Mouse (Mus musculus): Measurements from ENCODE around the gene Ncaph2. TPM values are rescaled to one million over a fixed set of nuclear protein-coding genes. Genes with fewer than 3 reads are reported as not detected.

Ncaph2 gene
- polyA plus RNA-seq, 1 experiment from 2014 or later: 134 TPM

- Histone ChIP-seq H3K4me3 (no peak overlapping the region), H3K9me3 (replicated peaks) (no peaks in the 10 kb centered on the region), H3K36me3 (peaks cover 47% of the 10 kb centered on the region), H3K27ac (no peak overlapping the region), H3K9ac (no peak overlapping the region), H3K27me3 (replicated peaks) (no peaks in the 10 kb centered on the region), H3K4me1 (peaks cover 17% of the 10 kb centered on the region), H3K4me2 (no peak overlapping the region)
- WGBS (ENCODE audit: insufficient replicate concordance): 93% methylated on average over 14 of the region's 14 CpGs
- no peak for ATAC-seq
Measured at GRCm38 (mm10) chr15:89352054-89352453, 3.5 kb upstream of the Ncaph2 start.

DNA sequence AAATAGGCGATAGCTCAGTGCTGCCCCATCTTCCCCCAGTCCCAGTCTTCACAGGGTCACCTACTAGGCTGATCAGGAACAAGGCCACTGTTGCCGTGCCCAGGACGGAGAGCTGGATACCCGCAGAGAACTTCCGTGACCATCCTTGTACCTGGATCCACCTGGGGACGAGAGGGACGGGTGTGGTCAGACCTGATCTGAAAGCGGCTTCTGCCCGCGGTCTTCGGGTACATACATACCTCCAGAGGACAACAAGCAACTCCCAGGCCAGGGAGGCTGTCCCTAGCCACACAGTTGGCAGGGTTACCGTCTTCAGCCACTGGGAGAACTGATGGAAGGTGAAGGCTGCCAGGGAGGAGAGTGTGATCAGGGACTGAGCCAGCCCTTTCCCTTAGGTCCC lies 2.7 kb upstream of the Ncaph2 start:
- Histone ChIP-seq H3K4me2 (no peak overlapping the region), H3K36me3 (peaks cover 47% of the 10 kb centered on the region), H3K4me1 (peaks cover 24% of the 10 kb centered on the region), H3K9ac (no peak overlapping the region), H3K27ac (no peak overlapping the region), H3K27me3 (replicated peaks) (no peaks in the 10 kb centered on the region), H3K4me3 (no peak overlapping the region), H3K9me3 (replicated peaks) (no peaks in the 10 kb centered on the region)
- ATAC-seq: no peak
- WGBS (ENCODE audit: insufficient replicate concordance): 91% methylated on average over 12 of the region's 12 CpGs

DNA sequence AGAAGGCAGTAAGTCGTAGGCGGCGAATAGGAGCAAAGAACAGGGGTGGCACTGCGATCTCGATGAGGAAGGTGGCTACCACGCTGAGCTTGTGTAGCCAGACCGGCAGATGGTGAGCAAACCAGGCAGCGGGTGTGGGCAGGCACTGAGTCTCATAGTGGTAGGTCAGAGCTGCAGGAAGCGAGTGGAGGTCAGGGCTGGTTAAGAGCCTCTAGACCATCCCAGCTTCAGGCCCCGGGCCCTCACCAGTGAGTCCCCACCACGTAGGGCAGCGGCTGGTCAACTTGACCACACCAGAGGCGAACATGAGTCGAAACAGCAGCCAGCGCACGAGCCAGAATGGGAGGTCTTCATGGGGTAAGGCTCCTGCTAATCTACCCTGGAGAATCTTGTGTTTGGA lies 1.7 kb upstream of the Ncaph2 start:
- H3K4me3 ChIP-seq: peak overlapping the region; percentile 80
- no peak overlapping the region for H3K27ac ChIP-seq
- H3K36me3 ChIP-seq: peaks cover 56% of the 10 kb centered on the region
- peak overlapping the region; percentile 92 for H3K4me2 ChIP-seq
- H3K9me3 ChIP-seq (replicated peaks): no peaks in the 10 kb centered on the region
- H3K9ac ChIP-seq: peak overlapping the region; percentile 91
- ATAC-seq: no peak
- 93% methylated on average over 16 of the region's 16 CpGs for WGBS (ENCODE audit: insufficient replicate concordance)
- H3K27me3 ChIP-seq (replicated peaks): no peaks in the 10 kb centered on the region
- peaks cover 34% of the 10 kb centered on the region for H3K4me1 ChIP-seq

DNA sequence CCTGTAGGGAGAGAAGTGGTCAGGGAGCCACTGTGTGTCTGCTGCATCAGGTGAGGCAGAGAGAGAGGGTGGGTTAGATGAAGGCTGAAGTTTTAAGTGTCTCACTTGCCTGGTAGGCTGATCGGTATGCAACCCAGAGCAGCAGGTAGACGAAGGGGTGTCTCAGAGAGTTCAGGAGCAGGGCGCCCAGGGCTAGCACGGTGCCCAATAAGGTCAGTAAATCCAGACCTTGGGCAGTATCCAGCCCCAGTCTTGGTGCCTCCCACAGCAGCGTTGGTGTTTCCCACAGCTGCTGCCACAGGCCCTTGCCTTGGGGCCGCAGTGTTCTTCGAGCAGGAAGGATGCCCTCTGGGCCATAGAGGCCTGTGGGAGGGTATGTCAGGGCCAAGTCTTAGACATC lies 1.1 kb upstream of the Ncaph2 start:
- Histone ChIP-seq H3K9ac (peak overlapping the region; percentile 91), H3K9me3 (replicated peaks) (no peaks in the 10 kb centered on the region), H3K27me3 (replicated peaks) (no peaks in the 10 kb centered on the region), H3K4me2 (peak overlapping the region; percentile 92), H3K4me3 (peak overlapping the region; percentile 80), H3K36me3 (peaks cover 60% of the 10 kb centered on the region), H3K4me1 (peaks cover 41% of the 10 kb centered on the region), H3K27ac (peak overlapping the region; percentile 84; the same call in 1 of the 2 replicates)
- 69% methylated on average over 7 of the region's 7 CpGs for WGBS (ENCODE audit: insufficient replicate concordance)
- ATAC-seq: no peak

GRCm38 (mm10) chr15:89356372-89356771 lies 853 bp downstream of the Ncaph2 start:
- ATAC-seq: peak; percentile 63
- Histone ChIP-seq H3K27ac (peak overlapping the region; percentile 86), H3K4me1 (peaks cover 46% of the 10 kb centered on the region), H3K9ac (peak overlapping the region; percentile 91), H3K36me3 (peaks cover 61% of the 10 kb centered on the region), H3K4me2 (peak overlapping the region; percentile 92), H3K27me3 (replicated peaks) (no peaks in the 10 kb centered on the region), H3K4me3 (peak overlapping the region; percentile 80), H3K9me3 (replicated peaks) (no peaks in the 10 kb centered on the region)
- under 1% methylated on average over 15 of the region's 15 CpGs for WGBS (ENCODE audit: insufficient replicate concordance)

DNA sequence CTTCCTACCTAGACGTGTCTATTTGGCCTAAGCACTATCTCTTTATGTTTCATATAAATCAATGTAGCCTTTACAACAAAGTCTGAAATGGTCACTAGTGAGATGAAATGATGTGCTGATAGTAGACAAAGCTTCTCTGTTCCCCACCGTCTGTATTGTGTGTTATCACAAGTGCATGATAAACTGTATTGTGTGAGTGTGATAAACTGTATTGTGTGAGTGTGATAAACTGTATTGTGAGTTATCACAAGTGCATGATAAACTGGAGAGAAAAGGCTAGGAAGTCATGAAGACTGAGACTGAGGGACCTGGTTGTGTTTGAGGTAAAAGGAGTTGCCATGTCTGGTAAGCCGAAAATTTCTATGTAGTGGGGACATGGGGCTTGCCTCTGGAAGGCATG lies 3.3 kb downstream of the Ncaph2 start:
- 0 out of 2 replicates have a peak overlapping the region, but pooled peaks have one; percentile 7 for H3K4me2 ChIP-seq
- H3K9ac ChIP-seq: no peak overlapping the region; the same call in 1 of the 2 replicates
- no peak for ATAC-seq
- H3K36me3 ChIP-seq: peaks cover 61% of the 10 kb centered on the region
- no peak overlapping the region for H3K4me3 ChIP-seq
- no peak overlapping the region for H3K27ac ChIP-seq
- no peaks in the 10 kb centered on the region for H3K9me3 ChIP-seq (replicated peaks)
- H3K4me1 ChIP-seq: peaks cover 44% of the 10 kb centered on the region
- H3K27me3 ChIP-seq (replicated peaks): no peaks in the 10 kb centered on the region
- 31% methylated on average over 3 of the region's 3 CpGs for WGBS (ENCODE audit: insufficient replicate concordance)

DNA sequence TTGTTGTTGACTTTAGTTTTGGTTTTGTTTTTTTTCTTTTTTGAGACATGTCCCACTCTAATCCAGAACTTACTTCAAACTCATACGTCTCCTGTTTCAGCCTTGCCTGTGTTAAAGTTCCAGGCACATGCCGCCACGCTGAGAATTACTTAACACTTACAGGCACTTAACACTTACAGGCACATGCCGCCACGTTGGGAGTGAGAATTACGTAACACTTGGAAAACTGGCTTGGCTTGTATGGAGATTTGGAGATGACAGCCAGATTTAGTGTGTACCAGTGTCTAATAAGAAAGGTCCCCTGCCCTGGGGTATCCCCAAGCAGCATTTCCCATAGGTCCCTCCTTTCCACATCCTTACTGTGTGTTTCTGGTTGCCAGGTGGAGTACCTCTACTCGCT lies 7.5 kb downstream of the Ncaph2 start:
- no peak for ATAC-seq
- Histone ChIP-seq H3K27ac (no peak overlapping the region), H3K4me1 (peaks cover 19% of the 10 kb centered on the region), H3K4me2 (no peak overlapping the region), H3K36me3 (peaks cover 98% of the 10 kb centered on the region), H3K4me3 (no peak overlapping the region), H3K9ac (no peak overlapping the region), H3K9me3 (replicated peaks) (no peaks in the 10 kb centered on the region), H3K27me3 (replicated peaks) (no peaks in the 10 kb centered on the region)
- WGBS (ENCODE audit: insufficient replicate concordance): 90% methylated on average over 7 of the region's 7 CpGs

- H3K4me1 ChIP-seq: no peaks in the 10 kb centered on the region
- H3K27me3 ChIP-seq (replicated peaks): no peaks in the 10 kb centered on the region
- no peak overlapping the region for H3K4me3 ChIP-seq
- H3K27ac ChIP-seq: no peak overlapping the region
- no peak for ATAC-seq
- WGBS (ENCODE audit: insufficient replicate concordance): 91% methylated on average over 4 of the region's 4 CpGs
- H3K9me3 ChIP-seq (replicated peaks): no peaks in the 10 kb centered on the region
- H3K4me2 ChIP-seq: no peak overlapping the region
- H3K36me3 ChIP-seq: peaks cover 100% of the 10 kb centered on the region
- no peak overlapping the region for H3K9ac ChIP-seq
Measured at GRCm38 (mm10) chr15:89365141-89365551, 9.6 kb downstream of the Ncaph2 start.

DNA sequence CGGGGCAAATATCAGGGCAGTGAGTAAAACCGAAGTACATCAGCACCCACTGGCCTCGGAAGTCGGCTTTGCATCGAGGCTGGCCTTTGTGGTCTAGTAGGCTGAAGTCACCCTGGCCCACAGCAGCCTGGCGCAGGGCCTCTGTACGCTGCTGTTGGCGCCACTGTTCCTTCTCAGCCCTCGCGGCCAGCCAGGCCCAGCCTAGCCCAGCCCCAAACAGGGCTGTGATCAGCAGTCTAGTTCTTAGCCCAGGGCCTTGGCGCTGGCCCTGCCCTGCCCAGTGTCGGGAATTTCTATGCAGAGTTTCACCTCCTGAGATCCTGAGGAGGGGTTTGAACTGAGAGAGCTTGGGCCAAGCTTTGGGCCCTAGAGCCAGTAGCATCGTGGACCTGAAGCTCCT lies 16.5 kb downstream of the Ncaph2 start:
- Histone ChIP-seq H3K9ac (0 out of 2 replicates have a peak overlapping the region, but pooled peaks have one; percentile 81), H3K27ac (0 out of 2 replicates have a peak overlapping the region, but pooled peaks have one; percentile 28)

GRCm38 (mm10) chr15:89372536-89372935 lies 17.0 kb downstream of the Ncaph2 start:
- WGBS (ENCODE audit: insufficient replicate concordance): 81% methylated on average over 7 of the region's 7 CpGs
- H3K9ac ChIP-seq: peak overlapping the region; percentile 81; the same call in 1 of the 2 replicates
- H3K4me2 ChIP-seq: peak overlapping the region; percentile 96
- peaks cover 54% of the 10 kb centered on the region for H3K36me3 ChIP-seq
- ATAC-seq: no peak
- H3K4me1 ChIP-seq: peaks cover 37% of the 10 kb centered on the region
- peaks cover 18% of the 10 kb centered on the region for H3K27me3 ChIP-seq (replicated peaks)
- H3K9me3 ChIP-seq (replicated peaks): no peaks in the 10 kb centered on the region
- H3K27ac ChIP-seq: peak overlapping the region; percentile 90; the same call in 1 of the 2 replicates
- peak overlapping the region; percentile 76 for H3K4me3 ChIP-seq

More for the DNA sequence above, 16.5 kb downstream of the Ncaph2 start:
- WGBS (ENCODE audit: insufficient replicate concordance): 85% methylated on average over 13 of the region's 13 CpGs
- no peak for ATAC-seq
- no peaks in the 10 kb centered on the region for H3K9me3 ChIP-seq (replicated peaks)
- H3K36me3 ChIP-seq: peaks cover 59% of the 10 kb centered on the region
- H3K27me3 ChIP-seq (replicated peaks): peaks cover 13% of the 10 kb centered on the region
- peaks cover 36% of the 10 kb centered on the region for H3K4me1 ChIP-seq
- H3K4me3 ChIP-seq: no peak overlapping the region
- peak overlapping the region; percentile 96 for H3K4me2 ChIP-seq

GRCm38 (mm10) chr15:89373027-89373761 lies 17.7 kb downstream of the Ncaph2 start:
- Histone ChIP-seq H3K36me3 (peaks cover 48% of the 10 kb centered on the region), H3K9me3 (replicated peaks) (no peaks in the 10 kb centered on the region), H3K27ac (peak overlapping the region; percentile 90), H3K4me1 (peaks cover 41% of the 10 kb centered on the region), H3K27me3 (replicated peaks) (peaks cover 25% of the 10 kb centered on the region), H3K4me3 (peak overlapping the region; percentile 76), H3K9ac (peak overlapping the region; percentile 81), H3K4me2 (peak overlapping the region; percentile 96)
- 1% methylated on average over 35 of the region's 35 CpGs for WGBS (ENCODE audit: insufficient replicate concordance)
- ATAC-seq: peak; percentile 85

DNA sequence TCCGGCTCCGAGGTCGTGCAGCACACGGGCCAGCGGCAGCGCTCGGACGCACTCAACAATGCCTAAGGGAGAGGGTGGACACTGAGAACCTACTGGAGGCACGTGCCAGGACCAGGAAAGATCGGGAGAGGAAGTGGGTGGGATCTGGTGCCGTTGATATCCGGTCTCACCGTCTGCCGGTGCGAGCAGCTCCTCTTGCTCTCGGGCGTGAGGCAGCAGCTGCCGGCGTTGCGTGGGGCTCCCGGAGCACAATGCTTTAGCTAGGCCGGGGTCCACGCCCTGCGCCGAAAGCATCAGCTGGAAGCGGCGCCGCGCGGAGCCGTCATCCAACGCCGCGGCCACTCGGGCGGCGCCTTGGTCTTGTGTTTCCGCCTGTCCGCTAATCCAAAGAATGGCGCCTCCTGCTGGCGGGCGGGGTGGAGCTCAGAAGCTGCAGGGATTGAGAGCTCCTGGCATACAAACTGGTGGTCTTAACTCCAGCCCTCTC lies 18.3 kb downstream of the Ncaph2 start, which contains the start of gene Sco2:
TSS of gene Sco2 (minus strand) at position 85 of the 487 bp plus-strand sequence.
- Histone ChIP-seq H3K9me3 (replicated peaks) (no peaks in the 10 kb centered on the region), H3K4me1 (peaks cover 48% of the 10 kb centered on the region), H3K4me2 (peak within 1 kb of the TSS; percentile 96), H3K27ac (peak within 1 kb of the TSS; percentile 90), H3K36me3 (peaks cover 41% of the 10 kb centered on the region), H3K9ac (peak within 1 kb of the TSS; percentile 81), H3K4me3 (peak within 1 kb of the TSS; percentile 76), H3K27me3 (replicated peaks) (peaks cover 31% of the 10 kb centered on the region)
- WGBS (ENCODE audit: insufficient replicate concordance): 1% methylated on average over 42 of the region's 42 CpGs
- ATAC-seq: peak; percentile 71
